Mouse (Mus musculus) mouse trophoblast stem cell (cell line): ENCODE measurements around the gene Slc9a7.

Source experiments
- in situ Hi-C, 2 experiments: fragments of 300-500 bp; cut with MseI, MboI; formaldehyde crosslinking; loops; 2 replicates in 1 of 2; 3 replicates in 1 of 2; pipeline ENCODE4 v1.15.1; 2025

Slc9a7 gene

DNA sequence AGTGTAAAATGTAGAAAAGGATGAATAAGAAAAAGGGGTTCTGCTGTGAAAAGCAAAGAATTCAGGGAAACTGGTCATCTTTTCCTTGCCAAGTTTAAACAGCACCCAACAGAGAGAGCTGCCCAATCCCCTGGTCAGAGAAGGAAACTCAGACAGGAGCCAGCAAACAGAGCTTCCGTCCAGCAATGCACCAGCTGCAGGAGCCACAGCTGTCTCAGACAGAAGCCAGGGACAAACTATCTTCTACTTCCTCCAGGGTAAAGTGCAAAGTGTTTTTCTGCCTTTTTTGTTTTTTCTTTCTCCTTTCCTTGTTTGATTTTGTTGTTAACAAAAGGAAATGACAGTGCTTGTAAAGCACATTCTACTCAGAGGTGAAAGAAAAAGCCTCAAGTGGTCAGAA, 131.3 kb downstream of the Slc9a7 start:
- in situ Hi-C loops = loop anchor here (5.0 to 10.0 kb wide), 3 partner anchors 138 to 177 kb away; no protein-coding TSS in a partner anchor

DNA sequence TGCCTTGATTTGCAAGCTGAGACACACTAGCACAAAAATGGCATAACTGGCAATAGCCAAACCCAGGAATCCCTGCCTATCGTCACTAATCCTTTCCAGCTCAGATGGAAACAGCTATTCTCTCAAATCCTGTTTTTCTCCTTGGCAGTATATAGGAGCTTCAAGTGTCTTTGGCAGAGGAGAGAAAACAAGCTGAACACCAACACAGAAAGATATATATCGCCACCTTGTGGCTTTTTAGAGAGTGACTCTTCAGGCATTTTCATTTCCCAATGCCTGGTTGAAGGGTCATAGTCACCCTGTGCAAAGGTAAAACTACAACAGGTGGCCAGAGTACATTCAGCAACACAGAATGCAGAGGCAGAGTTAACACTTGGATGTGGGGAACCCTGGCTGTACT, 134.1 kb downstream of the Slc9a7 start:
- in situ Hi-C loops = no loop called here

GRCm38 (mm10) chrX:20129466-20129865, 162.1 kb downstream of the Slc9a7 start:
- in situ Hi-C loops = no loop called here

GRCm38 (mm10) chrX:20128951-20129350, 162.7 kb downstream of the Slc9a7 start:
- in situ Hi-C loops = no loop called here

- in situ Hi-C loops = no loop called here
Observed at GRCm38 (mm10) chrX:20125481-20125880, 166.1 kb downstream of the Slc9a7 start.

DNA sequence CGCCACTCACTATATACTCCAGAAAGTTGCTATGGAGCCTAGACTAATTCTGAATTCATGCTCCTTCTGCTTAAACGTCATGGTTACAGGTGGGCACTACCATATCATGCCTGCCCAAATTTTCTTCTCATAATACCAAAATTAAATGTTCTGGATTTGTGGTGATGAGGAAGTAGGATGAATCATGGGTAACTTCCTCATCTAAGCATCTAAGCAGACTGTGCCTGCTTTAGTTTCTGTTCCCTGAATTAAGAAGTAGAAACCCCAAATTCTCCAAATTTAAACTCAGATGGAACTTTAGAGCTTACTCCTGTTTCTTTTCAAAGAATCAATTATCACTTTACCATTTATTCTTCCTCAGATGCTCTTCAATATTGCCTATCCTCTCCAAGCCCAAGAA, 173.9 kb downstream of the Slc9a7 start:
- in situ Hi-C loops = no loop called here

DNA sequence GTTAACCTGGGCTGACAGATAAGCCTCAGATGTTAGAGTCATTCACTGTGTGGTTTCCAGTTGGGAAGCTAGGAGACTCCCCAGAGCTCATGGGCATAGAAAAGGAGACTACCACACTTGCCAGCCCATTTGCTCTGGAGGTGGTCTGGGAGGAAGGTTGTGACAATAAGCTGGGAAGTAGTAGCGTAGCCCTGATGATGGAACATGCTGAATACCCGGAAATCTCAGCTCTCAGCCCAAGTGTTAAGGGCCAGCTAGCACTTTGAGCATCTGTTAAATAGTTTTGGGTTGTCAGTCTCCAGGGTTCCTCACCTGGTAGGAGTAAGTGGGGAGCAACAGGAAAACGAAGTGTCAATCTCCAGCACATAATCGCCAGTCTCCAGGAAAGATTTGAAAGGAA, 221.4 kb downstream of the Slc9a7 start:
- in situ Hi-C loops = no loop called here

- in situ Hi-C loops = no loop called here
Observed at GRCm38 (mm10) chrX:20066636-20067035, 225.0 kb downstream of the Slc9a7 start.

- in situ Hi-C loops = no loop called here
Observed at GRCm38 (mm10) chrX:20061764-20062480, 229.7 kb downstream of the Slc9a7 start.

DNA sequence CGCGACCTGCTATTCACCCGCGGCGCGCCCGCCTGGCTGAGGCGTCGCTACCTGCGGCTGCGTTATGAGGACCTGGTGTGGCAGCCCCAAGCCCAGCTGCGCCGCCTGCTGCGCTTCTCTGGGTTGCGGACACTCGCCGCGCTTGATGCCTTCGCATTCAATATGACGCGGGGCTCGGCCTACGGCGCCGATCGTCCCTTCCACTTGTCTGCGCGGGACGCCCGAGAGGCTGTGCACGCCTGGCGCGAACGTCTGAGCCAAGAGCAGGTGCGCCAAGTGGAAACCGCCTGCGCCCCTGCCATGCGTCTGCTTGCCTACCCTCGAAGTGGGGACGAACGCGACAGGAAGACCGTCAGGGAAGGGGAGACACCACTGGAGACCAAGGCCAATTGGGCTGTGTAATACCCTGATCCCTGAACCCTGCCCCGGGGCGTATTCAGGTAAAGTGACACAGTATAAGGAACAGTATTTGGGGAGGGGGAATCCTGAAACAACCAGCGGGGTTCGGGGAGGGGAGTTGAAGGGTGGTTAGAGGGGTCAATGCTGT, 230.8 kb downstream of the Slc9a7 start:
- in situ Hi-C loops = no loop called here

DNA sequence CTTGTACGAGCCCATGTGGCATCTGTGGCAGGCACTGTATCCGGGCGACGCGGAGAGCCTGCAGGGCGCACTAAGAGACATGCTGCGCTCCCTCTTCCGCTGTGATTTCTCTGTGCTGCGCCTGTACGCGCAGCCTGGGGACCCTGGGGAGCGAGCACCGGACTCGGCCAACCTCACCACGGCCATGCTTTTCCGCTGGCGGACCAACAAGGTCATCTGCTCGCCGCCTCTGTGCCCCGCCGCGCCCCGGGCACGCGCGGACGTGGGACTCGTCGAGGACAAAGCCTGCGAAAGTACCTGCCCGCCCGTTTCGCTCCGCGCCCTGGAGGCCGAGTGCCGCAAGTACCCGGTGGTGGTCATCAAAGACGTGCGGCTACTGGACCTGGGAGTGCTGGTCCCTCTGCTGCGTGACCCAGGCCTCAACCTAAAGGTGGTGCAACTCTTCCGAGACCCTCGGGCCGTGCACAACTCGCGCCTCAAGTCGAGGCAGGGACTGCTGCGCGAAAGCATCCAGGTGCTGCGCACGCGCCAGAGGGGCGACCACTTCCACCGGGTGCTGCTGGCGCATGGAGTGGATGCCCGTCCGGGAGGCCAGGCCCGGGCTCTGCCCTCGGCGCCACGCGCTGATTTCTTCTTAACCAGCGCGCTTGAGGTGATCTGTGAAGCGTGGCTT, 231.4 kb downstream of the Slc9a7 start:
- in situ Hi-C loops = no loop called here

DNA sequence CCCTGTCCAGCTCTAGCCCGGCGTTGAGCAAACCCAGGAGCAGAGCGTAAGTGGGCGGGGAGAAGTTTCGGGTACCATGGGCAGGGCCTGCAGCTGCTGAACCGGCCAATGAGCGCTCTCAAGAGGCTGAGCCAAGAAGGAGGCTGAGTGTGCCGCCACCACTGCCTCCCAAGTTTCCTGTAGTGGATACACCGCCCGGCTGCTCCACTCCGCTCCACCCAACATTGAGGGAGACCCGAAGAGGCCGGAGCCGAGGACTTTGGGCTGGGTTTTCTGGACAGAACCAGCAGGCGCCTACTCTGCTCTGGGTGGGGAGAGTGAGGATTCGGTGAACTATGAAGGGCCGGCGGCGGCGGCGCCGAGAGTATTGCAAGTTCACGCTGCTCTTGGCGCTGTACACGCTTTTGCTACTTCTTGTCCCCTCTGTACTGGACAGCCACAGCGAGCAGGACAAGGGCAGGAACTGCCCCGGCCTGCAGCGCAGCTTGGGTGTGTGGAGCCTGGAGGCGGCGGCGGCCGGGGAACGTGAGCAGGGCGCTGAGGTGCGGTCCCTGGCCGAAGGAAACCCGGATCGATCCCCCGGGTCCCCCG, 232.1 kb downstream of the Slc9a7 start, which contains the start of gene Chst7:
TSS of gene Chst7 (plus strand) at position 180 of the 591 bp plus-strand sequence.
- in situ Hi-C loops = no loop called here
